Mouse (Mus musculus): Measurements from ENCODE around the gene Jph2. TPM values are rescaled to one million over a fixed set of nuclear protein-coding genes. Genes with fewer than 3 reads are reported as not detected.
A peak's percentile ranks its signal among the peaks of the same experiment; 100 is the strongest.

Jph2 gene
- polyA plus RNA-seq, 2 experiments = 2.6 to 8.2 TPM

DNA sequence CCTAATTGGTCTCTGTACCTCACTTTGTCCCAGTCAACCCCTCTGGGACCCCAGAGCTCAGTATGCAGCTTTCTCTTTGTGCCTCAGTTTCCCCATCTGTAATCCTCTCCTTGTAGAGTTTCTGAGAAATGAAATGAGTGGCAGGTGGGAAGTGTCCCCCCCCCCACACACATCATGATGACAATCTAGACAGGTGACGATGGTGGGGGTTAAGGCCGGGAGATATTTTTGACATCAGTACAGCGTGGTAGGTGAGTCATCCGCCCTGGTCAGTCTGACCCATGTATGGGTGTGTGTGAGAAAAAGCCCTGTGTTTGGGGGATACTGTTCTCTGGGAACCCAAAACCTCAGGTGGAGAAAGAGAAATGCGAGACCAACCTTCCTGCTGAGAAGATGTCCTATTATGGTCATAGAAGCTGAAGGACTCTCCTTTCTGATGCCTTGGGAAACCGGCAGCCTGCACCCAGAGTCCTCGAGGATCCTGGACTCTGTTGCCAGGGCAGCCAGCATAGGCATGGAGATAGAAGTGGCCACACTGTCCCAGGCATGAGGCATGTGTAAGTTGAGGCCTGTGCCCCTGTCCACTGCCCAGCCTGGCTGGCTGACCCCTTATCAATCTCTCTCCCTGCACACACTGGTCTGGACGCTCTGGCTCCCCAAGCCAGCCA, 50.1 kb downstream of the Jph2 start:
- Histone ChIP-seq H3K9ac (ENCODE audit: low read depth, low read length, severe bottlenecking) (no peak overlapping the region), H3K4me2 (replicated peaks; ENCODE audit: low read depth, low read length, severe bottlenecking) (no peak overlapping the region), H3K9me3 (ENCODE audit: control insufficient read depth, low read length) (no peaks in the 10 kb centered on the region), H3K27me3 (ENCODE audit: control insufficient read depth, insufficient read depth, low read length) (no peaks in the 10 kb centered on the region), H3K4me1 (ENCODE audit: control insufficient read depth, insufficient read depth, low read length) (peaks cover 8% of the 10 kb centered on the region; the same call in 1 of the 2 replicates), H3K4me3 (replicated peaks; ENCODE audit: low read length) (no peak overlapping the region), H3K36me3 (ENCODE audit: control insufficient read depth, insufficient read depth, low read length) (no peaks in the 10 kb centered on the region), H3K27ac (replicated peaks; ENCODE audit: low read depth, low read length) (no peak overlapping the region)
- WGBS = 83% methylated on average over 8 of the region's 8 CpGs
- ATAC-seq (ENCODE audit: low FRiP score, low read depth) (no peak), DNase-seq (ENCODE audit: low spot score) (no peak)
- no peak for TF ChIP-seq POLR2A (IDR thresholded peaks at IDR 0.05; ENCODE audit: borderline replicate concordance, extremely low read depth, insufficient read depth, insufficient read length)

GRCm38 (mm10) chr2:163346497-163346896, 51.3 kb downstream of the Jph2 start:
- ATAC-seq (ENCODE audit: low FRiP score, low read depth) (no peak), DNase-seq (ENCODE audit: low spot score) (no peak)
- no peaks in the 10 kb centered on the region for H3K27me3 ChIP-seq (ENCODE audit: control insufficient read depth, insufficient read depth, low read length)
- WGBS = 82% methylated on average over 11 of the region's 11 CpGs
- no peak overlapping the region for H3K27ac ChIP-seq (replicated peaks; ENCODE audit: low read depth, low read length)
- no peaks in the 10 kb centered on the region for H3K9me3 ChIP-seq (ENCODE audit: control insufficient read depth, low read length)
- no peak for TF ChIP-seq POLR2A (IDR thresholded peaks at IDR 0.05; ENCODE audit: borderline replicate concordance, extremely low read depth, insufficient read depth, insufficient read length)
- no peaks in the 10 kb centered on the region for H3K36me3 ChIP-seq (ENCODE audit: control insufficient read depth, insufficient read depth, low read length)
- no peak overlapping the region for H3K4me2 ChIP-seq (replicated peaks; ENCODE audit: low read depth, low read length, severe bottlenecking)
- H3K4me3 ChIP-seq (replicated peaks; ENCODE audit: low read length) = no peak overlapping the region
- peaks cover 8% of the 10 kb centered on the region; the same call in 1 of the 2 replicates for H3K4me1 ChIP-seq (ENCODE audit: control insufficient read depth, insufficient read depth, low read length)
- H3K9ac ChIP-seq (ENCODE audit: low read depth, low read length, severe bottlenecking) = no peak overlapping the region

DNA sequence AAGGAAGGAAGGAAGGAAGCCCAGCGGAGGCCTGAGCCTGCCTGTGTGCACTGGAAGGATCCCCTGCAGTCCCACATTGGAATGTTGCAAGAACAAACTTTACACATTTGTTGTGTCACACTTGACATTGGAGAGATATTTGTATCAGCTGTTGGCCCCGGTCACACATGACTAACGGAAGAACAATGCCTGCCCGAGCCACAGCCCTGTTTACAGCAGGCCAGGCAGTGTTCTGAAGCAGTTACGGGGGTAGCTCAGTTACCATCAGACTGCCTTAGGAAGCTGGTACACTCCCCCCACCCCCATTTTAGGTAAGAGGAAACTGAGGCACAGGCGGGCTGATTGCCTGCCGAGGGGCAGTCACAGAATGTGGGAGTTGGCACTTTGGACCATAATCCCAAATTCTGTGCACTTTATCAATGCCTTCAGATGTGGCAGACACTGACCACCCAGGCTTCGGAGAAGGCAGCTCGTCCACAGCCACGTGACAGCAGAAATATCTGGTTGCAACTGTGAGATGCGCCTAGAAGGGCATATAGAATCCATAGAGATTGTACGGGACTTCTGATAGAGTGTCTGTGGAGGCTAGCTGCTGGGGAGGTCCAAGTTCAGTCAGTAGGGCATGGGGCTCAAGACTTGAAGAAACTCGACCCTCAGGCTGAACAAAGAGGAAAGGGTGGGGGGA, 52.7 kb downstream of the Jph2 start:
- H3K36me3 ChIP-seq (ENCODE audit: control insufficient read depth, insufficient read depth, low read length) = no peaks in the 10 kb centered on the region
- H3K4me3 ChIP-seq (replicated peaks; ENCODE audit: low read length) = no peak overlapping the region
- WGBS = 75% methylated on average over 13 of the region's 13 CpGs
- ATAC-seq (ENCODE audit: low FRiP score, low read depth) (peak; percentile 61), DNase-seq (ENCODE audit: low spot score) (no peak)
- H3K4me1 ChIP-seq (ENCODE audit: control insufficient read depth, insufficient read depth, low read length) = peaks cover 8% of the 10 kb centered on the region; the same call in 1 of the 2 replicates
- no peak for TF ChIP-seq POLR2A (IDR thresholded peaks at IDR 0.05; ENCODE audit: borderline replicate concordance, extremely low read depth, insufficient read depth, insufficient read length)
- H3K9me3 ChIP-seq (ENCODE audit: control insufficient read depth, low read length) = no peaks in the 10 kb centered on the region
- no peak overlapping the region for H3K27ac ChIP-seq (replicated peaks; ENCODE audit: low read depth, low read length)
- H3K27me3 ChIP-seq (ENCODE audit: control insufficient read depth, insufficient read depth, low read length) = peaks cover 7% of the 10 kb centered on the region
- H3K4me2 ChIP-seq (replicated peaks; ENCODE audit: low read depth, low read length, severe bottlenecking) = no peak overlapping the region
- H3K9ac ChIP-seq (ENCODE audit: low read depth, low read length, severe bottlenecking) = no peak overlapping the region

GRCm38 (mm10) chr2:163343671-163344070, 54.1 kb downstream of the Jph2 start:
- Histone ChIP-seq H3K9ac (ENCODE audit: low read depth, low read length, severe bottlenecking) (no peak overlapping the region), H3K36me3 (ENCODE audit: control insufficient read depth, insufficient read depth, low read length) (no peaks in the 10 kb centered on the region), H3K4me1 (ENCODE audit: control insufficient read depth, insufficient read depth, low read length) (peaks cover 3% of the 10 kb centered on the region; the same call in 1 of the 2 replicates), H3K9me3 (ENCODE audit: control insufficient read depth, low read length) (no peaks in the 10 kb centered on the region), H3K4me3 (replicated peaks; ENCODE audit: low read length) (no peak overlapping the region), H3K27ac (replicated peaks; ENCODE audit: low read depth, low read length) (no peak overlapping the region), H3K27me3 (ENCODE audit: control insufficient read depth, insufficient read depth, low read length) (peaks cover 20% of the 10 kb centered on the region), H3K4me2 (replicated peaks; ENCODE audit: low read depth, low read length, severe bottlenecking) (no peak overlapping the region)
- no peak for TF ChIP-seq POLR2A (IDR thresholded peaks at IDR 0.05; ENCODE audit: borderline replicate concordance, extremely low read depth, insufficient read depth, insufficient read length)
- ATAC-seq (ENCODE audit: low FRiP score, low read depth) (no peak), DNase-seq (ENCODE audit: low spot score) (no peak)
- WGBS = 94% methylated on average over 4 of the region's 4 CpGs

DNA sequence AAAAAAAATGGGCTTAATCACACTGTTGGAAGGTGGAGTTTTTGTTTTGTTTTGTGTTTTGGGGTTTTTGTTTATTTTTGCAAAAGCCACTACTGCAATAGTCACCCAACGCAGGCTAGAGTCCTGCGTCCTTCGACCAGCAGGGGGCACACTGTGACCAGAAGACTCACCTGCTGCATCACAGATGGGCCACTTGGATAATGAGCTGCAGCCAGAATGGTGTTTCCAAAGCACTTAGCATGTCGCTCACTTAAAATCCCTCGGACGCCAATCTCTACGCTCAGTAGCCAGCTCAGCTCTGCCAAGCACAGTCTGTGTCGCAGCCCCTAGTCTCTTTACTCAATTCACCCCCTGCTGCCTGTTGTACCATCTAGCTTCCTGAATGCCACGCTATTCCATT, 57.5 kb downstream of the Jph2 start:
- Histone ChIP-seq H3K27ac (replicated peaks; ENCODE audit: low read depth, low read length) (no peak overlapping the region), H3K4me1 (ENCODE audit: control insufficient read depth, insufficient read depth, low read length) (no peaks in the 10 kb centered on the region), H3K4me2 (replicated peaks; ENCODE audit: low read depth, low read length, severe bottlenecking) (no peak overlapping the region), H3K36me3 (ENCODE audit: control insufficient read depth, insufficient read depth, low read length) (no peaks in the 10 kb centered on the region), H3K4me3 (replicated peaks; ENCODE audit: low read length) (no peak overlapping the region), H3K9ac (ENCODE audit: low read depth, low read length, severe bottlenecking) (no peak overlapping the region), H3K9me3 (ENCODE audit: control insufficient read depth, low read length) (no peaks in the 10 kb centered on the region), H3K27me3 (ENCODE audit: control insufficient read depth, insufficient read depth, low read length) (peaks cover 39% of the 10 kb centered on the region)
- ATAC-seq (ENCODE audit: low FRiP score, low read depth) (peak; percentile 71; the same call in 1 of the 2 replicates), DNase-seq (ENCODE audit: low spot score) (peak; percentile 78)
- 23% methylated on average over 9 of the region's 9 CpGs for WGBS
- no peak for TF ChIP-seq POLR2A (IDR thresholded peaks at IDR 0.05; ENCODE audit: borderline replicate concordance, extremely low read depth, insufficient read depth, insufficient read length)

Measured in limb, embryonic 14.5 days (tissue).